Mouse (Mus musculus): ENCODE data around the gene Shld1.

The Shld1 gene

GRCm38 (mm10) chr2:132691731-132692130 is 5.0 kb downstream of the Shld1 start:
- no peak for DNase-seq (ENCODE audit: low read depth, low spot score)

GRCm38 (mm10) chr2:132692320-132692719 is 5.6 kb downstream of the Shld1 start:
- no peak for DNase-seq (ENCODE audit: low read depth, low spot score)

DNA sequence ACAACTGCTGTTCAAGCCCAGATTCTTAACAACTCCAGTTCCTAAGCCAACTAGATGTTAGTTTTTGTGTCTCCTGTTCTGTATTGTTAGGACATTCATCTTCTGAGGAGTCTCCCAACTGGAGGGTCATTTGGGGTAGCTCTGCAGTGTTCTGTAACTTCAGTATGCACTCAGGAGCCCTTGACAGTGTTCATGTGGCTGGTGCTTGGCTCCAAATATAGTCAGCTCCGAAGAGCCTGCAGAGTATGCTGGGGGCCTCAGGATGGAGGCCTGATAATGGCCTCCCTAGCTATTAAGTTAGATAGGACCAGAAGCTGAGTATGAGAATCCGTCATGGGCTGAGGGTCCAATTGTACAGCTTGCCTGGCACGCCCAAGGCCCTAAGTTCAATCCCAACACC is 7.2 kb downstream of the Shld1 start:
- DNase-seq (ENCODE audit: low read depth, low spot score) = no peak

GRCm38 (mm10) chr2:132695358-132696093 is 8.8 kb downstream of the Shld1 start:
- DNase-seq (ENCODE audit: low read depth, low spot score) = no peak

DNA sequence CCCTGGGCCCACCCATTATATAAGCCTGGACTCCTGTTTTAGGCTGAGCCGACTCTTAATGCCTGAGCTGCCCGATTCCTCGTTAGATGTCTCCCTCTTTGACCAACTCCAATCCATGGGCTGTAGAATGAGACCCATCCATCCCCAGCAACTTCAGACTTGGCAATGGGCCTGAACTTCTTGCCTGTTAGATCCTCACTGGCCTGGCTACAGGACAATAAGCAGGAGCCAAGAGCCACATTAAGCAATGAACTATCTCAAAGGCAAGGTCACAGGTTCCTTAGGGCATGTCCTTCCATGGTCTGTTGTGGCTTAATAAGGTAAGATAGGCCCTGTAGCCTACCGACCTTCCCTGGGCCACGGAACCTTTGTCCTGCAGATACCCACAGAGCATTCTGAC is 9.8 kb downstream of the Shld1 start:
- DNase-seq (ENCODE audit: low read depth, low spot score) = no peak

- DNase-seq (ENCODE audit: low read depth, low spot score) = no peak
Measured at GRCm38 (mm10) chr2:132697256-132697655, 10.5 kb downstream of the Shld1 start.

- DNase-seq (ENCODE audit: low read depth, low spot score) = no peak
Measured at GRCm38 (mm10) chr2:132697695-132698094, 11.0 kb downstream of the Shld1 start.

DNA sequence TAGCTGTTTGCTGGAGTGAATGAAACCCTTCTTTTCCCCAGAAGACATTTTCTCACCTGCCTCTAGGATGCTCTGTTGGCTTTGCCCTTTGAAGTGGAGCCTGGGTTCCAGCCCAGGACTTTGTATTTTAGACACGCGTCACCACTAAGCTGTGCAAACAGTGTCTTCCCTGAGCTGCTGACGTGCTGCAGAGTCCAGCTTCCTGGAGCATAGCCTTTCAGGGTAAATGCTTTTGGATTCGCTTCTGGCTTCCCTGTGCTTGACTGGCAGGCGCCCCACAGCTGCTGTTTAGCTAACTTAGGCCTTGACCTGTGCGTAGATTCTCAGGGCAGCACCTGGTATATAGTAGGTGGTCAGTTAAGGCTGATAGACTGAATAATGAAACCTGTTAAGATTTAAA is 11.7 kb downstream of the Shld1 start:
- no peak for DNase-seq (ENCODE audit: low read depth, low spot score)

- DNase-seq (ENCODE audit: low read depth, low spot score) = no peak
Measured at GRCm38 (mm10) chr2:132700921-132701320, 14.2 kb downstream of the Shld1 start.

GRCm38 (mm10) chr2:132701451-132701886 is 14.7 kb downstream of the Shld1 start:
- no peak for DNase-seq (ENCODE audit: low read depth, low spot score)

DNA sequence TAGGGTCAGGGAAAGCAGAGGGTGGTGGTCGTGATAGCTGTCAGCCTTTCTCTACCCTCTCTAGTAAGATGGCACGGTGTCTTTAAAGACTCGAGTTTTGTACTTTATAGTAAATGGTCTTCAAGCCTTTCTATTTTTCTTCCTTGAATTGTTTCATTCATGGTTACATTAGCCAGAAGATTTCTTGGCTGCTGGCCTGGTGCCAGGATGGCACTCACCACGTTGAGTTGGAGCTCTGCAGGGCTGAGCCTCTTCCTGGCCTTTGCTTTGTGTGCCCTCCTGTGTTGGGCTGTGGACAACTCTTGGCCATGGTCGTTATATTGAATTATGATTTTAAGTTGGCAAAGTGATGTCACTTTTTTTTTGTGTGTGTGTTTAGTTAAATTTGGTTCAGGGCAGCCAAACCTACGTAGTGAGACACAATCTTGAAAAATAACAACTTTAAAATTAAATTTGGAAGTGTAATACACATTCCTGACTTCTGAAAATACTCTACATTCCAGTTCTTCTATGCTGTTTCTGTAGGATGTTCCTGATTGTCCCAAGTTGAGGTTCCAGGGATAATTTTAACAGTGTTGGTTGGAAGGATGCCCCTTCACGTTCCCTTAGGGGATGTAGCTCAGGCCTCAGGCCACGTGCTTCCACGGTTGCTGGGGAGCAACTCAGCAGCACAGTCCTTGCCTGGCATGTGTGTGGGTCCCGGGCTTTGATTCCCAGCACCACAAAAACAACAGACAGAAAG is 18.7 kb downstream of the Shld1 start:
- no peak for DNase-seq (ENCODE audit: low read depth, low spot score)

DNA sequence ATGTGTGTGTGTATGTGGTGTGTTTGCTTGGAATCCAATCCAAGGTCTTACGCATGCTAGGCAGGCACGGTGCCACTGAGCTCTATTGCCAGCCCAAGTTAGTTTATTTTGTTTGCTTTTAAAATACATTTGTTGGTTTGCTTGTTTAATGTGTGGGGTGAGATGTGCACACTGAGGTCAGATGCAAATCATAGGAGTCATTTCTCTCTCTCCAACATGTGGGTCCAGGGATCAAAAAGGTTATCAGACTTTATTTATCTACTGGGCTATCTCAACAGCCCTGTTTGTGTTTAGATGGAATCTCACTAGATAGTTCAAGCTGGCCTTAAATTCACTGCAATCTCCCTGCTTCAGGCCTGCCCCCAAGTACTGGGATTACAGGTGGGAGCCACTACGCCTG is 19.6 kb downstream of the Shld1 start:
- DNase-seq (ENCODE audit: low read depth, low spot score) = no peak

DNA sequence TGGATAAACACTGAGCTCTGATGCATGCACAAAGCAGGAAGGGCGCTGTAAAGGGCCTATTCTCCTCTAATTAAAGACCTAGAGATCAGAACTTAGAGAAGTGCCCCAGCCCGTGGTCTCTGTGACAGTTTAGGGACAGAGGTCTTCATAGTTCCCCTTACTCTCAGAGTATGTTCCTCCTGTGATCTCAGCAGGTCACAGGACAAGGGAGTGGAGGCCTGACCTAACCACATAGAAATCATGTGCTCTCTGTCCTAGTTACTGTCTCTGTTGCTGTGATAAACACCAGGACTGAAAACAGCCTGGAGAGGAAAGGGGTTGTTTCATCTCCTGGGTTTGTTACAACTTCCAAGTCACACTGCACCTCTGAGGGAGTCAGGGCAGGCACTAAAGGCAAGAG is 23.8 kb downstream of the Shld1 start:
- DNase-seq (ENCODE audit: low read depth, low spot score) = no peak

GRCm38 (mm10) chr2:132712061-132712460 is 25.3 kb downstream of the Shld1 start:
- DNase-seq (ENCODE audit: low read depth, low spot score) = no peak

GRCm38 (mm10) chr2:132714522-132714921 is 27.8 kb downstream of the Shld1 start:
- DNase-seq (ENCODE audit: low read depth, low spot score) = no peak

DNA sequence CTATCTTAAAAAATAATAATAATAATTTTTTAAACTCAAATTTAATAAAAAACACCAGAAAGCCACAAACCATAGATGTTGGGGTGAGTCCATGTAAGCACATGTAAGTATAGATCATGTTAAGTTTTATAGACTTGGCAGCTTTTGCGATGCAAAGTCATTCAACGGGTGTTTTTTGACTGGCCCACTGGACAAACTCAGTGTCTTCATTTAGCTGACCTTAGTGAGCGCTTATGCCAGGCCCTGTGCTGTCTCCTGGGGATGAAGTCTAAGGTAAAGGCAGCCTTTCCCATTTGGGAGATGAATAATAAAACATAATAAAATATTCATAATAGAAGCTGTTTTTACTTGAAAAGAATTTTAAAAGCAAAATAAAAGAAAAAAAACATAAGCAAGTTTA is 28.2 kb downstream of the Shld1 start:
- no peak for DNase-seq (ENCODE audit: low read depth, low spot score)

- peak; percentile 37 for DNase-seq (ENCODE audit: low read depth, low spot score)
Measured at GRCm38 (mm10) chr2:132715421-132716070, 28.8 kb downstream of the Shld1 start.

DNA sequence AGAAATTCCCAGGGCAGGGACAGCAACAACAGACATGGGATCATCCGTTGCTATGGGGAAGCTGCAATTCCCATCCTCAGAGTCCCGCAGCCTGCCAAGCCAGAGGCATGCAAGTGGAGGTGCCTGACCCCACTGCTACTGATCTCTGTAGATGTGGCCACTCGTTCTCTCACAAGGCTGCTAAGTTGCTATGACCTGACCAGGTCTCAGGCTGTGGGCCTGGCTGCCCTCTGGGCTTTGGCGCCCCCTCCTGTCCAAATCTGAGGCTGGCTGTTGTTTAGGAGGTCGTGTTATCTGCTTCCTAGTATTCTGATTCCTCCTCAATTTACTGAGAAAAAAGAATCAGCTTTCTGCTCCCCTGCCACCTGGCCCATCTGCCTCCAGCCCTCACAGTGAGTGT is 29.4 kb downstream of the Shld1 start:
- no peak for DNase-seq (ENCODE audit: low read depth, low spot score)

DNA sequence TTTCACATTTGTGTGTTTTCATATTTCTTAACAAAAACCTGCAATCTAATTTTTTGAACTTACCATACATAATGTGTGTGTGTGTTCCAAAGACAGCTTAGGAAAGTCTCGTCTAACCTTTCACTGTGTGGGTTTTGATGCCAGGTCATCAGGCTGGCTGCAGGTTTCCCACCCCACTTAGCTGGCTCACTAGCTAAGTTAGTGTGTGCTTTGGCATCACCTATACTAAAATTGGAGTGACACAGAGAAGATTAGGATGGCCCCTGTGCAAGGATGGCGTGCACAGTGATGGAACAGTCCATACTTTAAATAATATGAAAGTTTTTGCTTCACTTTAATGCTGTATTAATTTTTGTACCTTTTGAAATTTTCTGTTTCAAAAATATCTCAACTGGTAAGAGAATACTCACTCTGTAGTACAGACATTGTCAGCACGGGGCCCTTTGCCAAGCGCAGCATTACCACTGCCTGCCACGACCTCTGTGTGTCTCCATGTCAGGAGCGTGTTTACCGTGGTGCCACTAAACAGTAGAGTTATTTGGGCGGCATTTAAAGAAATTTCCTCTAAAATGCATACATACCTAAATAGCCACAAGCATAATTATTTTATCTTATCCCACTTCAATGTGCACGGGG is 30.3 kb downstream of the Shld1 start:
- no peak for DNase-seq (ENCODE audit: low read depth, low spot score)

DNA sequence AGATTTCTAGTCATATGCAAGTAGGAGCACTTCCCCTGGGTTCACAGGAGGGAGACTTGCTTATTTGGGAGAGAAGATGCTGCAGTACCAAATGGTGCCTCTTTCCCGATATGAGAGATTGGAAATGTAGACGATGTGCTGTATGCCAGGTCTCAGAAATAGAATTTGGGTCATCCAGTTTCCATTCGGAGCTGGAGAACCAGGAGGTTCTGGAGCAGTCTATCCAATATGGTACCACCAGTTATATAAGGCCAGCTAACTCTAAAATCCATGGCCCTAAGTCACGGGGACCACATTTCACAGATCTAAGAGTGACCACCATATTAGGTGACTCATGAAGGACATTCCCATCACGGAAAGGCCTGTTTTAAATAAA is 30.8 kb downstream of the Shld1 start:
- DNase-seq (ENCODE audit: low read depth, low spot score) = no peak

GRCm38 (mm10) chr2:132720921-132721566 is 34.3 kb downstream of the Shld1 start:
- DNase-seq (ENCODE audit: low read depth, low spot score) = no peak

DNA sequence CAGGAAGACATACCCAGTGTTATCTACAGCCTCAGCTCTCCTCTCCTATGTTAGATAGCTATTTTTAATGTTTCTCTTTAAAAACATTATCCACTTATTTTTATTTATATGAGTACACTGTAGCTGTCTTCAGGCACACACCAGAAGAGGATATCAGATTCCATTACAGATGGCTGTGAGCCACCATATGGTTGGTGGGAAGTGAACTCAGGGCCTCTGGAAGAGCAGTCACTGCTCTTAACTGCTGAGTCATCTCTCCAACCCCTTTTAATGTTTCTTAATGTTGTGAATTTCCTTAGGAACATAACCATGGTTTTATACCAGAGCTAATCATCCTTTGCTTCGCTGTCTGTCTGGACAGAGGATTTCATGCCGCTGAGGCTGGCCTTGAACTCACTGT is 35.1 kb downstream of the Shld1 start:
- DNase-seq (ENCODE audit: low read depth, low spot score) = no peak

Data from brain, embryonic 18.5 days (tissue).